Mouse (Mus musculus) A20 (cell line): ENCODE data around the gene Prpf8.

Experiments used
- DNase-seq: peaks from one replicate; pipeline ENCODE4 v3.0.0-alpha.2; 2011; ENCODE audit warnings: low read depth, low spot score

Prpf8 gene

GRCm38 (mm10) chr11:75552906-75553482 lies 66.4 kb downstream of the Prpf8 start:
- DNase-seq = no peak

- peak; percentile 64 for DNase-seq
Observed at GRCm38 (mm10) chr11:75556006-75556405, 69.4 kb downstream of the Prpf8 start.

GRCm38 (mm10) chr11:75557142-75557541 lies 70.5 kb downstream of the Prpf8 start:
- no peak for DNase-seq

DNA sequence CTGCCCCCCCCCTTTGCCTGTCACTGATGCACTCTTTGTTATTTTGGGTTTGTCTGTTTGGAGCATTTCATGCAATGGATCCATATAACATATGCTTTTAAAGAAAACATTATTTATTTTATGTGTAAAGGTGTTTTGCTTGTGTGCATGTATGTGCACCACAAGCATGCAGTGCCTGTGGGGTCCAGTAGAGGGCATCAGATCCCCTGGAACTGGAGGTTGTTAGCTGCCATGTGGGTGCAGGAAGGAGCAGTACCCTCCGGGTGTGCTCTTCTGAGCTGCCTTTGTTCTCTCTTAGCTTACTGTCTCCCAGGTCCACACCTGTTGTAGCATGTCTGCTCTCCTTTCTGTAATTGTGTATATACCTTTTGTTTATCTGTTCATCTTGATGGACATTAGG lies 71.5 kb downstream of the Prpf8 start:
- peak; percentile 81 for DNase-seq
